Mouse (Mus musculus) urinary bladder, postnatal 36 days (tissue): Measurements from ENCODE around the gene Atp6v1c2.

Experiments
- DNase-seq, 2 experiments: peaks; one replicate each; pipeline ENCODE4 v3.0.0; 2022; ENCODE audit warnings: low spot score in 2 of 2, mixed read lengths in 1 of 2

The Atp6v1c2 gene

DNA sequence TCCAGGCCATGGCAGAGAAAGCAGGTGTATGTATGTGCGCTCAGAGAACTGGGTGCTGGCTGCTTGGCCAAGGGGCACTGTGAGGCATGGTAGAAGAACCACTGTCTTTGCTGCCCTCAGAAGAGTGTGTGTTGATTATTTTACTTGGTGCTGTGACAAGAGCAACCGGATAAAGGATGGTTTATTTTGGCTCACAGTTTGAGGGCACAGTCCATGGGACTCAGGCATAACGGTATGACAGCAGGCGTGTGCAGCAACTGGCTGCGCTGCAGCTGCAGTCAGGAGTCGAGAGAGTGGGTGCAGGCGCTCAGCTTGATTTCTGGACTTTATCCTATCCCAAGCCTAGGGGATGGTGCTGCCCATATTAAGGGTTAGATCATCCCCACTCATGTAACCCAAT is 70.7 kb downstream of the Atp6v1c2 start:
- DNase-seq, result no peak

DNA sequence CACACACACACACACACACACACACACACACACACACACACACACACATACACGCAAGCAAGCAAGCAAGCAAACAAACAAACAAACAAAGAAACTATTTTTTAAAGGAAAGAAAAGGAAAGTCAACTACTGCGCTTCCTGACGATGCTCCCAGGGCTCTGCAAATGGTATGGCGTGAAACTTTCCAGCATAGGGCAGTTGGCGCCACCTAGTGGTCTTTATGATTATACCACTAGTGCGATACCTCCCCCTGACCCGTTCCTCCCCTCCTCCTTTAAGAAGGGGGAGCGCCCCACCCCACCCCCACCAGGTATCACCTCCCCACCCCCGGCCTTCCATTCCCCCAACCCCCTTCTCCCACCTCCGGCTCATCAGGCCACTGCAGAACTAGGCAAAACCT is 72.3 kb downstream of the Atp6v1c2 start:
- peak in 1 of 2 experiments; percentile 22 for DNase-seq

DNA sequence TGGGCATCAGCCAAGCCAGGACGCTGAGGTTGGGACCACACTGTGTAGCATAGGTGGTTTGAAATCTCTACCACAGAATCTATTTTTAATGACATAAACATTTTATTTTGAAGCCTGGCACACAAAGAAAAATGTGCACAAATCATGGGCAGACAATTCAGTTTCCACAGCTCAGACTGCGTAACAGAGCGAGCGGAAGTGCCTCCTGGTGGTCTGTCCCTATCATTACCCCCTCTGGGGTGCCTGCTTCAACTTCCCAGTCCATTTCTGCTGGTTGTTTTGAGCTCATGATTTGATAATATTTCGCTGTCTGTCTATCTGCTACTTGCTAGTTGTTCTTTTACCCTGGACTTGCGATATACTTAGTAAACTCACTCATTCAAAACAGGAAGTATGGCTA is 73.6 kb downstream of the Atp6v1c2 start:
- no peak for DNase-seq

DNA sequence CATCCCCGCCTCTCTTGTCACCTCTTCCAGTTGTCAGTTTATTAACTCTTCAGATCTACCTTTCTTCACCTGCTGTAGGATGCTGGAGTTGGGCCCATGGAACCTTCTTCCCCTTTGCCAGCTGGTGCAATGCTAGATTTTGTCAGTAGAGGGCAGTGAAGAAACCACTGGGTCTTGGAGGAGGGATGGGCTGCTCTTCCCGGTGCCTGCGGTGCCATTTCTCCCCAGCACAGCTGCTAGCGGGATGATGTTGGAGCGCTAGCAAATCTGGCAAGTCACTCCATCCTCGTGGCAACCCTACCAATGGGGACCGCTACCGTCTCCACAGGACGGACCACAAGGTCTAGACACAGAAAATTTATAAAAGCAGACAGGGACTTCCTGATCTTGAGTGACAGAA is 76.1 kb downstream of the Atp6v1c2 start:
- peak; percentile 31 to 45 for DNase-seq

DNA sequence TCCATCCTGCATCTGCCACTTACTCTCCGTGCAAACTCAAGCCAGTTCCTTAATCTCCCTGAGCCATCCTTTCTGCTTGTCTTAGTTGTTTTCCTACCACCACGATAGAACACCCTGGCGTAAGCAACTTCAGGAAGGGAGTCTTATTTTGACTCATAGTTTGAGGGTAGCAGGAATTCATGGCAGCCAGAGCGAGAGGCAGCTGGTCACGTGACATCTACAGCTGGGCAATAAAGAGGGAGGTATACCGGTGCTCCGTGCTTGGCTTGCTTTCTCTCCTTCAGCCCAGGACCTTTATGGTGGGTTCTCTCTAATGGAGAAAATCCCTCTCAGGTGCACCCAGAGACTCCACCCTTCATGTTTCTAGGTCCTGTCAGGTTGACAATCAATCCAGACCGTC is 78.2 kb downstream of the Atp6v1c2 start:
- DNase-seq, result no peak

DNA sequence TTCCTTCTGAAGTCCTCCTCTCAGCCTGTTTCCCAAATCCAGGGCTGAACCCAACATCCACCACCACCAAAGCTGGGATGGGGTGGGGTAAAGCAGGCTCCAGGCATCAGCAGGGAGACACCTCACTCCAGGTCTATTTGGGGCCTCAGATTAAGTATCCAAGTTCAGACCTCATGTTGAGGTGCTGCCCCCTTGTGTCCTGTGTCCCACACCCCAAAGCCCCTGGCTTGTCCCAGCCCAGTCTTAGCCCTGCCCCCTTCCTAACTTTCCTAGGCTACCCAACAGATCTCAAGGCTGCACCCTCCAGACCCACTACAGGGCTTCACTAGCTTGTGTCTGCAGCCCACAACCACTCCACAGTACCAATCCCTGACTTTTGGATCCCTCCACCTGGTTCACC is 87.1 kb downstream of the Atp6v1c2 start:
- no peak for DNase-seq

DNA sequence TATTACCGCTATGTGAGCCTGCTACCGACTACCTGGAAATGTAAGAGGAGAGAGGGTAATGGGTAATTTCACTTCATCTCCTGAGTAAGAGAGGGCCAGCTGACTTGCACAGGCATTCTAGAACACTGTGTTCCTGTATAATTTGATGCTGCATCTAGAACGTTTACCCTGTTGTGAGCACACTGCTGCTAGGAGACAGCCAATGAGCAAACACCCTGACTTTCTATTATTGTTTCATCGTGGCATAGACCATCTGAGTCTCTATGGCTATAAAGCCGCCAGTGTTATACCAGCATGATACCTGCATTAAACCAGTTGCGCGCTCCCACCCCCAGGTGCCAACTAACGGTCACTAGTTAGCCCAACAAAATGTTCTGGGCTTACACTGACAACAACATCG is 87.5 kb downstream of the Atp6v1c2 start:
- no peak for DNase-seq

DNA sequence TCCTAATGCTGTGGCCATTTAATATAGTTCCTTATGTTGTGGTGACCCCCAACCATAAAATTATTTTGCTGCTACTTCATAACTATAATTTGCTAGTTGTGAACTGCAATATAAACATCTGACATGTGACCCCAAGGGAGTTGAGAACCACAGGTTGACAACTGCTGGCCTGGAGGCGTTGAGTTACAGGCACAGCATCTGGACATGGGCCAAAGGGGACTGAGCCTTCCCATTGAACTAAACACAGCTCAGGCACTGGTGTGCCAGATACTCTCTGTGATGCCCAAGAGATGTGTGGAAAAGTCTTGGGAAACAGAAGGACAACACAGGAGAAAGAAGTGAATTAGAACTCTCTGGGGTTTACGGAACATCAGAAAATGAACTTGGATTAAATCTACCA is 88.1 kb downstream of the Atp6v1c2 start:
- DNase-seq, result no peak

DNA sequence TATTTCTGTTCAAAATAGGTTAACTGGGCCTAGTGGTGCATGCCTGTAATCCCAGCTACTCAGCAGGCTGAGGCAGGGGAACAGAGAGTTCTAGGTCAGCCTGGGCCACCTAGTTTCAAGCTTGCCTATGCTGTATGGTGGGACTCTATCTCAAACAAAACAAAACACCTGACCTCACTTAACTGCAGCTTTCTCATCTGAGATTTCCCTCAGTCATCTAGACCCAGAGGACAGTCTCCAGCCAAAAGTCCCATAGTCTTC is 89.8 kb downstream of the Atp6v1c2 start:
- DNase-seq, result no peak

DNA sequence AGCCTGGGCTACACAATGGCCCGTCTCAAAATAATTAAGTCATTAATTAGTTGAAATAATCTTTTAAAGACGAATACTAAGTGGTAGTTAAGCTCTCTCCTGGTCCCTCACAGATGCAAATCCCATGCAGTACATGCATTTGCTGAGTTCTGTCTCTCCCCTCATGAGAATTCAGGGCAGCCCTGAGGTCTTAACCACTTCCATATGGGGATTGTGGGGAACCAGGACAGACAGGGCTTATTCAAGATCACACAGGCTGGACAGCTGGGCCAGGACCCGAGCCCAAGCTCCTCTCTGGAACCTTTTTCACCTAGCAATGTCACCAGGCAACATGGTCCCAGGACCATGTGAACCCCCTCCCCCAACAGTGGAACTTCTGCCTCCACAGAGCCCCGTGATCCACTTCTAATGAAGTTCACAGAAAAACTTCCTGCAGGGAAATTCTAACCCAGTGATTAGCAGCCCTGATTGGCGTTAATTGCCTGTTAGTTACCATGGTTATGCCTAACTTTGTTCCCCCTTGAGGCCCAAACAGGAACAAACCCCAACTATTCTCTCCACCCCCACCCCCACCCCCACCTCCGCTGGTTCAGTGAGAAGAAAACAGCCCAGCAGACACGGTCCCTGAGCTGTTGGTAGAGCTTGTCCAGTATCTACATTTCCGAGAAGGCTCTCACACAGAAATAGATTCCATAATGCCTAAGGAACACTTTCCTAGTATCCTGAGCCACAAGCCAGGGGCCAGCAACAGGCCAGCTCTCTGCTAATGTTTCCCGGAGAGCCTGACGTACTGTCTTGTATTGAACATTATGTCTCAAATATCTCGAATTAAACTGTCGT is 90.4 kb downstream of the Atp6v1c2 start:
- DNase-seq, result no peak

DNA sequence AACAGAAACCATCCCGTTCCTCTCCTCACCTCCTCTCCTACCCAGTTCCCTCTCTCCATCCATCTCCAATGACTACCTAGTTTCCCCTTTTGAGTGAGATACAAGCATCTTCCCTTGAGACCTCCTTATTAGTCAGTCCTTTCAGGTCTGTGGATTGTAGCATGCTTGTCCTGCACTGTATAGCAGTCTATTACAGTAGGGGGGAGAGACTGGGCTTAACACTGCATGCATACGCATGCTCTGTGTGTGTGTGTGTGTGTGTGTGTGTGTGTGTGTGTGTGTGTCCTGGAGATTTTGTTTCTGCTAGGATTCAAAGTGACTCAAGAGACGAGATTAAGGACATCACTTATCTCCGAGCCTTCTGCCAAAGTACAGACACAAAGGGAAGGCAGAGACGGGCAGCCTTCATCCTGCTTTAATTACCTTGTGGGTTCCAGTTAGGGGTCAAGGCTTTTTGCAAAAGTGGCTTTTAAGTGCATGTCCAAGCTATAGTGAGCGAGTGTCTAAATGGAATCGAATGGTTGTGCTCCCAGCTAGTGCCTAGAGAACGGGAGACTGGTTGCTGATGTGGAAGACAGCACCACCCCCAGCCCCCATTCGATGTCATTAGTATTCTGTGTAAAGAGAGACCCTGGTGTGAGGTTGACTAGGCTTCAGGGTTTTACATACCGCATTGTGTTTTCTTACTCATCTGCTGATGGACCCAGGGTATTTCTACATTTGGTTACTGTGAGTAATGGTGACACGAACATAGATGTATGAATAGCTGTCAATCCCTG is 93.4 kb downstream of the Atp6v1c2 start:
- no peak for DNase-seq
